Mouse (Mus musculus): Measurements from ENCODE around the gene Adck1.

DNA sequence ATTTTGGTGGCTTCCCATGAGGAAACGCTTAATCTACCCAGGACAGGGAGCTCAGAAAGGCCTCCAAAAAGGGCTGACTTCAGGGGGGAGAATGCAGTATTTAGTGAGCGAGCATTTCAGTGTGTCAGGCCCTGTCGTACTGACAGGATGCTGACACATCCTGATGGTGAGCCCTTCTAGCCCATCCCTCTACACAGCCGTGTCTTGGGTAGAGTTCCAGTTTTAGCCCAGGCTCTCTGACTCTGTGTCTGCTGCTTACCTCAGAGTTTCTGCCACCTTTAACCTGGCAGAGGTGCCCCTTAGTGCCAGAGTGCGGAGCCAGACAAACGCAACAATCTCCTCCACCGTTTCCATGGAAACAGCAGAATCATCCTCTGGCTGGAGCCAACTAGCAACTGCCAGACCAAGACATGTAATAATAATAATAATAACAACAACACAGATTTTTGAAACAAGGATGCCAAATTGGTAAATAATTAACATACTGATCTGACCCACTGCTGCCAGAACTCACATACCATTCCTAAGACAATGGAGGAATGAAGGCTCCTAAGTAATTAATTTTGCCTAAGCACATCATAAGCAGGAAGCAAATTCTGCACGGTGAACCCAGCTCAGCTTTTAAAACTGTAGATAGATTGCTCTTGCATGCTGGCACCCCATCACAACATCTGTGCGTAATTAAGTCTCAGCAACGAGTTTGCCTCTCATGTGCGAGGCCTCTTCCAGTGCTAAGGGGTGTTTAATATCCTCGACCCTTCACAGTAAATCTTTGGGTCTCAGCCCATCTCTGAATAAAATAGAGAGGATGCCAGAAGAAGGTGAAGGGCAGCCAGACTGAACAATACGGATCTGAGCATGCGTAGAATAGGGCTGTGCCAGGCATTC, 81.8 kb downstream of the Adck1 start:
- TF ChIP-seq POLR2A (IDR thresholded peaks at IDR 0.05; ENCODE audit: low read depth, low read length): no peak
- TF ChIP-seq CTCF (conservative IDR thresholded peaks at IDR 0.05; ENCODE audit: insufficient read depth, insufficient read length, low read depth, low read length): no peak

Data from kidney, adult 2 months (tissue).